Mouse (Mus musculus): Measurements from ENCODE around the gene Ankrd27.

Gene Ankrd27

DNA sequence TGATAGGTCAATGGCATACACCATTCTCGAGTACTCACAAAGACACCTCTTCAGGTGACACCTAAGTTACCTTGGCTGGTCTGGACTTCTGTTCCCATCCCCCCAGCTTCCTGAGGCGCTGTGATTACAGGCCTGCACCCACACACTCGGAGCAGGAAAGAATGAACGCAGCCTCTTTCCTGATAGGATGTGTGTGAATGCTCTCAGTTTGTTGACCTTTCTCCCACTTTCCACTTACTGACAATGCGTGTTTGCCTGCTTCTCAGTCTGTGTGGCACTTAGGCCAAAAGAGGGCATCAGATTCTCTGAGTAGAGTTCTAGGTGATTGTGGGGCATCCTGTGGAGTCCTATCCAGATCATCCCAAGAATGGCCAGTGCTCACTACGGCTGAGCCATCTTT lies 54.0 kb downstream of the Ankrd27 start:
- no peak for DNase-seq (ENCODE audit: low spot score)

DNA sequence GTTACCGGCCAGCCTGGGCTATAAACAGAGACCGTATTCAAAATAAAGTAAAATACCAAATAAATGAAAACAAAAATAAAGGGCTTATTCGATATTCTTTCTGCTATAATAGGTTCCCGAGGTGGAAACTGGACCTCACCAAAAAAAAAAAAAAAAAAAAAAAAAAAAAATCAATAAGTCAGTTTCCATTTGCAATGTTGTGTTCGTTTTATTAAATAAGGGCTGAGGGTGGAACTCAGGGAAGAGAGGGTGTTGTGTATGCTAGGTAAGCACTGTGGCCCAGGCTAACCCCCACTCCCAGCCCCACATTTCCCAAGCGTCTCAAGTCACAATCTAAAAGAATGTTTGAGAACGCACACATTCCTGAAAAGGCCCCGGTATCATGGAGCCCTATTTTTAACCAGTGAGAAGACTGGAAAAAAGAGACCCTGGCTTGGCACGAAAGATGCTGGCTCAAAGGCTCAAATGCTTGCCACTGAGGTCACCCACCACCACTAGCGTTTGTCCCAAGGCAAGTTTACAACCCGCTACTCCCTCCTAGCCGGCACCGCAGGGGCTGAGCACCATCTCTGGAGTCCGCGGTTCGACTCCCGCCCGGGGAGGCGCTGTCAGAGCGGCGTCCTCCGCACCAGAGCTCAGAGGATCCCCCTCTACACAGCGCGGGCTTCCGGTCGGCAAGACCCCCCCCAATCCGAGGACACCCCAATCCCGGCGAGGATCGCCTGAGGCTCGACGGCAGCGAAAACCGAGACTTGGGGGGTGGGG lies 60.5 kb downstream of the Ankrd27 start:
- DNase-seq (ENCODE audit: low spot score): no peak

DNA sequence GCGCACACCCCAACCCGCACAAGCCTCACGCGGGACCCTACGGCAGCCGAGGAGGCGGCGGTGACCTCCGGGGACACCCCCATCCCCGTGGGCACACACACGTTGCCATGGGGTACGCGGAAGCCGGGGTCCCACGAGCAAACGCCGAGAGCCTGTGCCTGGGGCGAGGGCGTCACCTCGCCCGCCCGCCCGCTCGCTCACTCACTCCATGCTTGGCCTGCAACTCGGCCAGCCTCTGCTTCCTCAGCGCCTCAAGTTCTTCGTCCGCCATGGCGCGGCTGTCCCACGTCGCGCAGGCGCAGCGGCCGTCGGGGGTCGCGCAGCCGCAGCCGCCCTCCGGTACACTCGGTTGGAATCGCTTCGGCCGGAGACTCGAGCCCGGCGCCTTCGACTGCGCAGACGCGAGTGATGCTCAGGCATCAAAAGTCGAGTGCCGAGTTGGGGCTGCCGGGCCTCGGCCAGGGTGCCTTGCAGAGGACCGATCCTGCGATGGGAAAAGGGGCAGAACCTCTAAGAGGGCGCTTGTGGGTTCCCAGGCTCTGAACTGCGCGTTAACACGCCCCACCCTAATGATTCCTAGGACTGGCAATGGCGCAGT lies 61.2 kb downstream of the Ankrd27 start, which contains the start of gene Pdcd5:
TSS of gene Pdcd5 (minus strand) at position 421 of the 598 bp plus-strand sequence.
- peak; percentile 95 for DNase-seq (ENCODE audit: low spot score)

DNA sequence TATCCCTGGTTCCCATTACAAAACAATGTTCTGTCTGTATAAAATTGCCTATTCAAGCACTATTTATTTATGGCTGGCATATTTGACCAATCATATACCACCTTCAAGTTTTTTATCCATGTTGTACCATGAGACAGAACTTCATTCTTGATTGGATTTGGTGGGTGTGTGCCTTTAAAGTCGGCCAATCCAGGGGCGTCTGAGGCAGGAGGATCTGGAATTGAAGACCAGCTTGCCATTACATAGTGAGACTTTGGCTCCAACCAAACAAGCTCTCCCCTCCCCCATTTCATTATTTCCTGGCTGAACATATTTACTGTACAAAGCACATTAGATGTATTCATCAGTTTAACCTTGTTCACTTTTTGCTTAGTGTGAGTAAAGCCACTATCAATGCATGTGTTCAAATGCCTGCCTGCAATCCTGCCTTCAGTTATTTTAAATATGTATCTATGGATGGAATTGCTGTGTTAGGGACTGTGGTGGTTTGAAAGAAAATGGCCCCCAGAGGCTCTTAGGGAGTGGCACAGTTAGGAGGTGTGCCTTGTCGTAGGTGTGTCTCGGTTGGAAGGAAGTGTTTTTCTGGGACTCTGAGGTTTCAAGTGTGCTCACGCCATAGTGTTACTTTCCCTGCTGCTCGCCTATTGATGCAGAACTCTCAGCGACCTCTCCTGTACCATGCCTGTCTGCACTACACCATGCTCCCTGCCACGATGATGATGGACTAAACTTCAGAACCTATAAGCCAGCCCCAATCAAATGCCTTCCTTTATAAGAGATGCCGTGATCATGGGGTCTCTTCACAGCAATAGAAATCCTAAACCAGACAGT lies 62.4 kb downstream of the Ankrd27 start:
- DNase-seq (ENCODE audit: low spot score): no peak

DNA sequence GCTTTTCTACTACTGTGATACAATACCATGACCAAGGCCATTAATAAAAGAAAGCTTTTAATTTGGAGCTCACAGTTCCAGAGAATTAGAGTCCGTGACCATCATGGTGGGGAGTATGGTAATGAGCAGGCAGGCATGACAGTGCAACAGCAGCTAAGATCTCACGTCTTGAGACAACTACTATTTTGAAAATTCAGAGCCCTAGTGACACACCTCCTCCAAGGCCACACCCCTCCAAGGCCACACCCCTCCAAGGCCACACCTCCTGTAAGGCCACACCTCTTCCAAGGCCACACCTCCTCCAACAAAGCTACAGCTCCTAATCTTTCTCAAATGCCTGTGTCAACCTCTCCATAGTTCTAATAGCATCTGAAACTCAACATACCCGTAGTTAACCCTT lies 63.0 kb downstream of the Ankrd27 start:
- DNase-seq (ENCODE audit: low spot score): no peak

DNA sequence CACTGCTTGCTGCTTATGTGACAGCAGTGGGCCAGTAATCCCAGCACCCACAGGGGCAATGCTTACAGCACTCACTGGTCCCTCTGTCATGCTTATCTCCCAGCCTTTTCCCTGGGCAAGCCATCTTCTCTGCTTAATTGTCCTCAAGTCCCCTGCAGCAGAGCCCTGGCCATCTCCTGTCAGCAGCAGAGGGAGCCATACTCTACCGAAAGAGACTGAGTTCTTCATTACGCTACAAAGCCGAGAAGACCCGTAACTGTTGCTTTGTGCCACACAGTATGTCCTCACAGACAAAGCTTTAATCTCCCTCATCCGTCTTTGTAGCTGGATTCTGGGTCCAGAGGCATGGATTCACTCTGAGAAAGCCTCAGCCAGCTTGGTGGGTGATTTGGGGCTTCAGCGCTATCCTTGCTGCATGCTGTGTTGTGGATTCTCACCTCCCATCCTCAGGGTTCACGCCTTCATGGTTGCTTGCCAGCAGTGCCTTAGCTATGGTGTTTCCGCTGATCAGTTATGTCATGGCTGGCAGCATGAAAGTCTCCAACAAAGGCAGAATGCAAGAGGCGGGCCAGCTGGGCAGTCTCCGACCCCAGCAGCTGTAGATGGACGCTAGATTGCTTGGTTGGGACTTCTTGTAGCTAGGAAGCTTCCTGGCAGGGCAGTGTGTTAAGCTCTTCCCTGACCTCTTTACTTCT lies 64.8 kb downstream of the Ankrd27 start:
- DNase-seq (ENCODE audit: low spot score): peak; percentile 61

DNA sequence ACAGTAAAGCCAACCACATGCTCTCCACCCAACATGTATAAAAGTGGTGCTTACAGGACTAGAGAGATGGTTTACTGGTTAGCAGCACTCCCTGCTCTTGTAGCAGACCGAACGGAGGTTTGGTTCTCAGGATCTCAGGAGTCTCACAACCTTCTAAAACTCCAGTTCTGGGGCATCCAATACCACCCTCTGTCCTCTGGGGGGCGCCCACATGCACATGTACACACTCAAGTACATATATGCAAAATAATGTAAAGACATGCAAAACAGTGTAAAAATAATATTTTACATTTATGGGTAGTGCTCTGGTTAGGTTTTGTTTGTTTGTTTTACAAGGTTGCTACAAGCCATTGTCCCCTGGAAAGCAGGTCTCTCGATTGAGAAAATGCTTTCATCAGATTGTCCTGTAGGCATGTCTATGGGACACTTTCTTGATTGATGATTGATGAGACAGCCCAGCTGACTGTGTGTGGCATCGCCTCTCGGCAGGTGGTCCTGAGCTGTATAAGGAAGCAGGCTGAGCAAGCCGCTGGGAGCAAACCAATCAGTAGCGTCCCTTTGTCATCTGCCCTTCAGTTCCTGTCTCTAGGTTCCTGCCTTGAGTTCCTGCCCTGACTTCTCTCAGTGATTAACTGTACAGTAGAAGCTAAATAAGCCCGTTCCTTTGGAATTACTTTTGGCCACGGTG lies 65.7 kb downstream of the Ankrd27 start:
- no peak for DNase-seq (ENCODE audit: low spot score)

DNA sequence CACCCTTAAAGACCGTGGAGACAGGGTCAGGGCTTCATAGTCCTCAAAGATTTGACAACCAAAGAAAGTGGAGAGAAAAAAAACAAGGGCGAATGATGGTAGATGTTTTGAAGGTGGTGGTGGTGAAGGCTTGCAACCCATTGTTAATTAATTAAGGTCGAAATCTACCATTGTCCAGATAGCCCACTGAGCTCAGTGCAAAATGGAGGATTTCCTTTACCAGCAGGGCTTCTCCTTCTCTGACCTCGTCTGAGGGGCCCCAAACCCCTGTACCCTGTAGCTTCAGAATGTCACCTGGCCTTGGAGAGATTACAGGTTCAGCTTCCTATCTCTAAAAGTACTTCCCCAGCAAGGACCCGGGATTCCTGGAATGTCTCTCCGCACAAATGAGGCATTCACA lies 71.8 kb downstream of the Ankrd27 start:
- DNase-seq (ENCODE audit: low spot score): no peak

DNA sequence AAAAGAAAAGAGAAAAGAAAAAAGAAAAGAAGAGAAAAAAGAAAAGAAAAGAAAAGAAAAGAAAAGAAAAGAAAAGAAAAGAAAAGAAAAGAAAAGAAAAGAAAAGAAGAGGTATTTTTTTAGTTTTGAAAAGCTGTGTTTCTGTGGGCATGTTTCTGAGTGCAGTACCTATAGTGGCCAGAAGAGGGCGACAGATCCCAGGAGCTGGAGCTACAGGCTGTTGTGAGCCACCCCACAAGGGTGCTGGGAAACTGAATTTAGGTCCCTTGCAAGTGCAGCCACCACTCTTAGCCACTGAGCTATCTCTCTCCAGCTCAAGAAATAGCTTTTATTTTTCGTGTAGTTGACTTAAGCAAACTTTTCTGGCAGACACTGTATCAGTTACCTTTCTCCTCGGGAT lies 73.1 kb downstream of the Ankrd27 start:
- DNase-seq (ENCODE audit: low spot score): no peak

DNA sequence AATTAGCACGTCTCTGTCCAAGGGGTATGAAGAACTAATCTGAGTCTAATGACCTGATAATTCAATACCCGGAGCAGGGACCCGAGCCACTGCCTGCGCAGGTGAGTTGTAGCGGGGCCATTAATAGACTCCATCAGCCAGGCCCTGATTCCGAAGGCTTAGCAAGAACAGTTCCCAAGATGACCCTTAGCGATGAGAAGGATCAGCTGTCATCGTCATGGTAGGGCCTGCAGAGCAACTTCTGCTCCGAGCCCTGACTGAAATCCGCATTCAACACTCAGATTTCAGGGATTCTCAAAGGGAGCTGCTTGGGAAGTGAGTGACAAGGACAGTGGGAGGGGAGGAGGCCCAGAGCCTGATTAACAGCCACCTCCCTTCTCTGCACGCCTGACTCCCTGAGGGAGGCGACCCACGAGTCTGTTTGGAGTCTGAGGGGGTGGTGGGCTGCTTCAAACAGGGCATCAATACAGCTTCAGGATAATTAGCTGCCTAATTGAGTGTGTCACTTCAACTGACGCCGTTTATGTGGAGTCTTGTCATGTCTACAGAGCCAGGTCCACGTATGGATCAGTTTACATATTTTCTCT lies 77.8 kb downstream of the Ankrd27 start:
- no peak for DNase-seq (ENCODE audit: low spot score)

DNA sequence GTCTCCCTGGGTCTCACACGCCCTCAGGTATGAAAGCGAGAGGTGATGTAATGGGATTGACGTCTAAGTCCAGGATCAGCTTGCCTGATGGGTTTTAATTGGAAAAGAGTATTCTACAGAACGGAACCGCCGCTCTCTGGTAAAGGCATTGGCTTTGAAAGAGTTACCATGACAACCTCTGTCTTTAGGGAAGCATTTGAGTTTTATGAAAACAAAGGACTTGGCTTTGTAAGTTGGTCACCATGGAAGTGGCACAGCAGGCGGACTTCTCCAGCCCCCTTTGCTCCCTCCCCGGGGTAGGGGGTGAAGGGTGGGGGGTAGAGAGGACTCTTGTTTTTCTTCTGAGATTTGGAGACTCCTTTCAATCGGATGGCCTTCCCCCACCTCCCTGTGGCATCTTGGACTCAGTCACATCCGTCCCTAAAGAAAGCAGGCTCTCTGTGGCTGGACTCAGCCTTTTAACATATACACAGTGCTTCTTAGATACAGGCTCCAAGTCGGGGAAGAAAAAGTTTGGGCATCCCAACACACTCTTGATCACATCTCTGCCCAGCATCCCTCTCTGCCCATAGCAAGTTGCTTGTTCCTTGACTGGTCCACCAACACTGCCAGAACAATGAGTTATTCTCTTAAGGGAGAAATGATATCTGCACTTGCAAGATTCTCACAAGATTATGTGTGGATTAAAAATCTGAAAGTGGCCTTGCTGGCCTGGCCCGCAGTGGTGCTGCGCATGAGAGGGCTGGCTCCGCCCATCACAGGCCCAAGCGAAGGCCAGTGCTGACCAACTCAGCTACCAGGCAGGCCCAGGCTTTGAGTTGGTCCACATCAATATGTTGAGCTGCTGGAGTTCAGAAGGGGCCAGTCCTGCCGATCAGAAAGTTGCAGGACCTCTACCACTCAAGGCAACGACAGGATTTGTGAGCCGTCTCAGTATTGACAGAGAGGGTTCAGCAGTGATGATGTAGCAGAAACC lies 82.3 kb downstream of the Ankrd27 start:
- DNase-seq (ENCODE audit: low spot score): no peak

DNA sequence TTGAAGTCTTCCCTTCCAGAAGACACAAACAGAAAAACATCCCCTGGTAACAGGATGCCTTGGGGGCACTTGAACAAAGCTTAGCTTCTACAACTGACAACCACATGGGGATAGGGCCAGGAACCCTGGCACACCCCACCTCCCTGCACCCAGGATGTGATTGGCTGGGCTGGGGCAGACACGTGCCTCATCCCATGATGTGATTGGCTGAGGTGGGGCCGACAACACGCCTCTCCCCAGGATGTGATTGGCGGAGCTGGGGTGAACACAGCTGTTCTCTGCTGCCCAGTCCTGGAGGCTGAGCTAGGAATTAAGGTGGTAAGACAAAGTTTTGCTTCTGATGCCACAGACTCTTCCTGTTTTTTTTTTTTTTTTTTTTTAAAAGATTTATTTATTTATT lies 92.9 kb downstream of the Ankrd27 start:
- DNase-seq (ENCODE audit: low spot score): no peak

DNA sequence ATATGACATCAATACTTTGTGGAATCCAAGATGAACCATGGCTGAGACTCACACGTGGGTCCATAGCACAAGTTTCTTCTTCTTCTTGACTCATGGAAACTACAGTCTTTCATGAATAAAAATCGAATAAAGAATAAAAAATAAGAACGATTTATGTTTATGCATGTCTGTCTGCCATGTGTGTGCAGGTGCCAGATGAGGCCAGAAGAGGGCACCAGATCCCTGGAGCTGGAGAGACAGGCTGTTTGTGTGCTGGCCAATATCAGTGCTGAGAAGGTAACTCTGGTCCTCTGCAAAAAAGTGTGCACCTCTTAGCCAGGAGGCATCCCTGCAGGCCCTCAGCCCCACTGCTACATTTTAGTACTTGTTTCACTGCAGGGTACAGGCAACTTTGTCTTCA lies 95.5 kb downstream of the Ankrd27 start:
- no peak for DNase-seq (ENCODE audit: low spot score)

DNA sequence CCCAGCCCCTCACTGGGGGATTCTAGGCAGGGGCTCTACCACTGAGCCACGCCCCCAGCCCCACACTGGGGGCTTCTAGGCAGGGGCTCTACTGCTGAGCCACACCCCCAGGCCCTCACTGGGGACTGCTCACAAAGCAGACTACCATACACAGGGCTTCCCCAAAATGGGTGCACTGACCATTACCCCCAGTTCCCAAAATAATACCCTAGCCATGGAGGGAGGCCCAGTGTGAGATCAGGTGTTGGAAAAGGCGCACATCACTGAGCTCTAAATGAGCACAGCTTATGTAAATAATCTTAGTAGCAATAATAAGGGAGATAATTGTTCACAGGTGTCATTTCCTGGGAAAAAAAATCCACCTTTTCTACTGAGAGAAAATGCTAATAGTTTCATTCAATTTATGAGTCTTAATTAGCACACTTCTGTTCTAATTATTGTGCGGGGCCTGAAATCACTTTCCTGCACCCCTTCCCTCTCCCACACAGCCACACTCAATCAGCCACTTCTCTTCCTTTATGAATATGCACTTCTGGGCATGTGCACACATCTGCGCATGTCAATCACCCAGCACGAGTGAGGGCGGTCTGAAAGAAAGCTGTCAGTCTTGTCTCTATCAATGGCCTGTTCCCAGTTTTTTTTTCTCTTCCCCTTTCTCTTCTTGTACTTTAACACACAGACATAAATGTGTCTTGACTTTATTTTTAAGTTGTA lies 97.5 kb downstream of the Ankrd27 start:
- no peak for DNase-seq (ENCODE audit: low spot score)

DNA sequence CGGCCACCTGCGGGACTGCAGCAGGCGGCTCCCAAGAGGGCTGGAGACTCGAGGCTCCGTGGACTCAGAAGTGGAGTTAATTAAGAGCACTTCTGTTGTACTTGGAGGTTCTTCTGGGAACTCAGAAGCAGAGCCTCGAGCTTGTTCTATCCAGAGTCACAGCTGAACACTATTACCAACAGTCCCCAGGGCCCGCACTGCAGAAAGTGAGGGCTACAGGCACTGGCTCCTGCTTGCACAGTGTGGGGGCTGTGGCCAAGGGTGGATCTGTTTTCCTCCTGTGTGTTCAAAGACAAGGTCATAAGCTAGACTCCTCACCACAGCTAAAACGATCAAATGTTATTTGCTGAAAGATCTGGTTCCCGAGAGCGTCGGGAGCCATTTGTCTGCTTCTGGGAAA lies 100.2 kb downstream of the Ankrd27 start:
- no peak for DNase-seq (ENCODE audit: low spot score)

DNA sequence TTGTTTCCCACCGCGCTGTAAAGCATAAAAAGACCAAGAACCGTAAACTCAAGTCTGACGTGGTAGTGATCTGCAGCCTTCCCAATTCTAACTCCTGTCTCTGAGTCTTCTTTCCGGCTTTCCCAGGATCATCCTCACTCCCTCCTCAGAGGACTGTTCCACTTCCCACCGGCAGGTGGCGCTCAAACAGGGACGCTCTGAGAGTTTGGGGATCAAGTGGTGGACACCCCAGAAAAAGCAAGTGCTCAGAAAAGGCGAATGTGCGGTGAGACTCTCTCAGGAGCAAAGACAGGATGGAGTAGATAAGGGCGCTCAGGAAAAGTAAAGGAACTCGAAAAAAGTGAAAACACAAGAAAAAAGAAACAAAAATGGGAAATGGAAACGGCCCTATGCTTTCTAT lies 100.7 kb downstream of the Ankrd27 start:
- DNase-seq (ENCODE audit: low spot score): no peak

DNA sequence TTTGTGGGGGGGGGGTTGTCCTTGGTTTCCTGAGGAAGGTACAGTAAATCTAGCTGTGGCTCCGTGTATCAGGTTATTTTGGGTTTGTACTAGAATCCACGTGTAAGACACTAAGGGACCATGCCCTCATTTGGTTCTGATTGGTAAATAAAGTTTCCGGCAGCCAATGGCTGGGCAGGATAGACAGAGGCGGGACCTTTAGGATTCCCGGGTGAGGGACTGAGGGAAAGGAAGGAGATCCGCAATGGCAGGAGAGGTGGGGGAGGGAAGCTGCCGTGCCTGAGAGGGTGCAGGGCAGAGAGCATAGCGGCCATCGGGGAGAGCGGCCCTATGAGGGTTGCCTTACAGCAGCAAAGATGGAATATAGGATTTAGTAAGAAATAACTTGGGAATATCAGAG lies 101.2 kb downstream of the Ankrd27 start:
- no peak for DNase-seq (ENCODE audit: low spot score)

DNA sequence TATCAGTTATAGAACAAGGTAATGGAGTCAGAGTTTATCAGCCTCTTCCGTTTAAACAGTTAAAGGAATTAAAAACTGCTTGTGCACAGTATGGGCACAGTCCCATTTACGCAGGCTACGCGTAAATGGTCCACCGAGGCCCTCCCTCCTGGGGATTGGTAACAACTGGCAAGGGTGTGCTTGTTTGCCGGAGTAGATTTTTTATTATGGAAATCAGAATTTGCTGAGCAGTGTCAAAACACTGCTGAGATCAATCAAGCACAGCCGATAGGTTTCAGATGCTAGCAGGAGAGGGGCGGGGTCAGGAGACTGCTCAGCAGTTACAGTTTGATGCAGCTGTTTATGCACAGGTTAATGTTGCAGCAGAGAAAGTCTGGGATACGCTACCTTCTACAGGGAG lies 102.2 kb downstream of the Ankrd27 start:
- DNase-seq (ENCODE audit: low spot score): no peak
